Mouse (Mus musculus): ENCODE measurements at regions not wholly inside any gene's neighbourhood (a gene's known extent, or its start where the extent isn't known, plus 50 kb on each side); places are given as distances from the start of the nearest gene placed in this dataset.

DNA sequence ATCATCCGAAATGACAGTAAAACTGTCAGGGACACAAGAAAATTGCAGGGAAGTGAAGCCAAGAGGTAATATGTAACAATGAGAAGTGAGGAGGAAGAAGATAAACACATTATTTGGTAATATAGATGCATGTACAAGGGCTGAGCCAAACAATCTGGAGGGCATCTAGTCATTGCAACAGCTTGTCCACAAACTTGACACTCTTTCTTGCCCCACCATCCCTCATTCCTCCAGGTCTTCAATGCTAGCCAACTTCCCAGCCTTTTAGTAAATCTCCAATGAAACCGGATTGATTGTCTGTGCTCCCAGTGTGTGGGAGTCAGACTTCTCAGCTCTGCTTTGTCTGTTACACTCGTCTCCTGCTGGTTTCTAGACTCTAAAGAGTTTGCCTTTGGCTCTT is 172.3 kb upstream of the Gbe1 start:
- TF ChIP-seq CTCF (IDR thresholded peaks at IDR 0.05 in 2 of 3, conservative IDR thresholded peaks at IDR 0.05 in 1 of 3; ENCODE audit: control insufficient read depth in 1 of 3, insufficient read depth in 1 of 3, low read depth in 2 of 3, low read length in 3 of 3, poor library complexity in 1 of 3, severe bottlenecking in 1 of 3) (no peak), TCF12 (IDR thresholded peaks at IDR 0.05; ENCODE audit: low read depth, low read length) (no peak), NELFE (IDR thresholded peaks at IDR 0.05; ENCODE audit: low read depth, low read length) (no peak), POLR2AphosphoS5 (IDR thresholded peaks at IDR 0.05; ENCODE audit: borderline replicate concordance, low read depth, low read length) (no peak), EP300 (IDR thresholded peaks at IDR 0.05; ENCODE audit: low read depth in 1 of 2, low read length in 2 of 2) (no peak), POLR2A (IDR thresholded peaks at IDR 0.05; ENCODE audit: control insufficient read depth in 1 of 2, insufficient read depth in 1 of 2, low read depth in 1 of 2, low read length in 2 of 2, poor library complexity in 1 of 2) (no peak), MYC (IDR thresholded peaks at IDR 0.05; ENCODE audit: low read depth, low read length) (no peak)

All from MEL (cell line).